Mouse (Mus musculus): ENCODE results near the gene Nup93. TPM values are rescaled to one million over a fixed set of nuclear protein-coding genes. Genes with fewer than 3 reads are reported as not detected.

The Nup93 gene
- total and polyA plus RNA-seq, 3 experiments, result 6.0 to 42.5 (median 39.9) TPM

DNA sequence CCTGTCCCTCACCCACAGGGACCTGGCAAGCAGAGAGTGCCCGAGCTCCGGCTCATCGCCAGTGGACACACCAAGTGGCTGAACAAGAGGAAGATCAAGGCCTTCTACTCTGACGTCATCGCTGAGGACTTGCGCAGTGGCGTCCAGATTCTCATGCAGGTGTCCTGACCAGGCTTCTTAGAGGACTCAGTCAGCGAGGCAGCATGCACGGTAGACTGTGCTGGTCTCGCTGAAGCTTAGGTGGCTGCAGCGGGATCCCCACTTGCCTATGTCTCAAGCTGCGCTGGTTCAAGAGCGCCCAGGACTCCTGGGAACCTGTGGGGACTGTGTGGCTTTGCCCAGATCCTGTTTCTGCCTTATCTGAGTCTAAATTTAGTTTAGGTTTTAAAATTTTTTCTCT lies 131.9 kb downstream of the Nup93 start:
- Histone ChIP-seq H3K4me3 (ENCODE audit: low read depth, low read length) (no peak overlapping the region), H3K36me3 (replicated peaks) (no peaks in the 10 kb centered on the region), H3K27me3 (ENCODE audit: insufficient read depth, low read length) (peaks cover 30% of the 10 kb centered on the region; the same call in 1 of the 2 replicates), H3K9me3 (replicated peaks) (no peaks in the 10 kb centered on the region), H3K4me1 (ENCODE audit: insufficient read depth, low read depth, low read length) (0 out of 2 replicates have a peak, but pooled peaks cover 2% of the 10 kb centered on the region)
- ATAC-seq (ENCODE audit: extremely low read depth, insufficient number of reproducible peaks, low FRiP score, poor library complexity, severe bottlenecking) (no peak), DNase-seq (ENCODE audit: low spot score) (no peak)
- TF ChIP-seq POLR2AphosphoS5 (IDR thresholded peaks at IDR 0.05; ENCODE audit: insufficient replicate concordance, low read depth, low read length) (no peak), CTCF (IDR thresholded peaks at IDR 0.05; ENCODE audit: low read depth, low read length) (no peak), GATA1 (IDR thresholded peaks at IDR 0.05; ENCODE audit: borderline replicate concordance, low read length) (no peak), GATA2 (IDR thresholded peaks at IDR 0.05; ENCODE audit: borderline replicate concordance, low read depth, low read length) (no peak), TAL1 (conservative IDR thresholded peaks at IDR 0.05; ENCODE audit: low read depth, low read length) (no peak)

DNA sequence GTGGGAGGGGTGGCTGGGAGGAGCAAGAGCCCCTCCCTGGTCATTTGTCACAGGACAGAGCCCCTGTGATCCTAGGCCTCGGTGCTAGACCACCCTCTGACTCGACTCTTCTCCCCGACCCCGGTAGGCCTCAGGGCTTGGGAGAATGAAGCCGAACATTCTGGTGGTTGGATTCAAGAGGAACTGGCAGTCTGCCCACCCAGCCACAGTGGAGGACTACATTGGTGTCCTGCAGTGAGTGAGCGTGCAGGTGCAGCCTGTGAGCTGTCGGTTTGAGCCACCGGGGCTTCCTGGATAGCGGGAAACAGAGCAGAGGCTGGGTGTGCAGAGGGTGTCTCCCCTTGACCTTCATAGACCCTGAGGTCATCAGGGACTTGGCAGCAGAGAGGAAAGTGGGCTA lies 134.1 kb downstream of the Nup93 start:
- H3K36me3 ChIP-seq (replicated peaks), result no peaks in the 10 kb centered on the region
- 0 out of 2 replicates have a peak, but pooled peaks cover 2% of the 10 kb centered on the region for H3K4me1 ChIP-seq (ENCODE audit: insufficient read depth, low read depth, low read length)
- H3K9me3 ChIP-seq (replicated peaks), result no peaks in the 10 kb centered on the region
- H3K27me3 ChIP-seq (ENCODE audit: insufficient read depth, low read length), result peaks cover 22% of the 10 kb centered on the region; the same call in 1 of the 2 replicates
- DNase-seq (ENCODE audit: low spot score) (no peak), ATAC-seq (ENCODE audit: extremely low read depth, insufficient number of reproducible peaks, low FRiP score, poor library complexity, severe bottlenecking) (no peak)
- no peak overlapping the region for H3K4me3 ChIP-seq (ENCODE audit: low read depth, low read length)
- TF ChIP-seq GATA2 (IDR thresholded peaks at IDR 0.05; ENCODE audit: borderline replicate concordance, low read depth, low read length), result no peak

DNA sequence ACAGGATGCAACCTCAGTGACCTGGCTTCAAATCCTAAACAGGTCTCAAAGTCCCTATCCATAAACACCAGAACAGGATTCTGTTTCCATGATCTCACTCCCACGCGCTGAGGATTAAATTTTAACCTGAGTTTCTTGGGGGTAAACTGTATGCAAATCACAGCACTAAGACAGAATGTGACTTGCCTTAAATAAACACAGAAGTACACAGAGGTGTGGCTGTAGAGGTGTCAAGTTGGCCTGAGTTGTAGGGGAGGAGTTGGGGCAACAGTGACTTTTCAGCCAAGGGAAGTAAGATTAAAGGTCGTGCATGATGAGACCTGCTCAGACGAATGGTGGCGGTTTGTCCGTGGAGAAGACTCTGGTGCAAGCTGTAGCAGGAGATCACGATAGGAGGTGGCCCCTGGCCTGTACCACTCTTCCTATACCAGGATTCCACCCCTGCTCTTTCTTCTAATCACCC lies 139.7 kb downstream of the Nup93 start:
- Histone ChIP-seq H3K9me3 (replicated peaks) (no peaks in the 10 kb centered on the region), H3K4me3 (ENCODE audit: low read depth, low read length) (no peak overlapping the region), H3K36me3 (replicated peaks) (no peaks in the 10 kb centered on the region), H3K4me1 (ENCODE audit: insufficient read depth, low read depth, low read length) (no peaks in the 10 kb centered on the region), H3K27me3 (ENCODE audit: insufficient read depth, low read length) (peaks cover 31% of the 10 kb centered on the region)
- DNase-seq (ENCODE audit: low spot score) (no peak), ATAC-seq (ENCODE audit: extremely low read depth, insufficient number of reproducible peaks, low FRiP score, poor library complexity, severe bottlenecking) (no peak)
- TF ChIP-seq GATA1 (IDR thresholded peaks at IDR 0.05; ENCODE audit: borderline replicate concordance, low read length) (no peak), CTCF (IDR thresholded peaks at IDR 0.05; ENCODE audit: low read depth, low read length) (no peak), POLR2AphosphoS5 (IDR thresholded peaks at IDR 0.05; ENCODE audit: insufficient replicate concordance, low read depth, low read length) (no peak), GATA2 (IDR thresholded peaks at IDR 0.05; ENCODE audit: borderline replicate concordance, low read depth, low read length) (no peak), TAL1 (conservative IDR thresholded peaks at IDR 0.05; ENCODE audit: low read depth, low read length) (no peak)

DNA sequence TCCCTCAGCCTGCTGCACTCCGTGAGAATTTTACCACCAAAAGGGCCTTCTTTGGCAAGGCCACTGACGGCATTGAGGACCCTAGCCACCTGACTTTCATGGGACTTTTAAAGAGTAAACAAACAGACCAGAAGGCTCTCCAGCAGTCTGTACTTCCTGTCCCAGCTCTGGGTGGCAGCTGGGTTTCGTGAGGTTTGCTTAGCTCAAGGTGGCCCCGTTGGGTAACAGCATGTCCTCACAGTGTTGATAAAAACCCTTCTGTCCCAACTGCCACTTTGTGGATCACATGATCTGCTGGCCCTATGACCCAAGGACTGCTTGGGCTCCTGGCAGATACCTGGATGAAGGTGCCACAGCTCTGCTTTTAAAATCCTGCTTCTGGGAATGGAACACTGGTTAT lies 140.2 kb downstream of the Nup93 start:
- no peak for DNase-seq (ENCODE audit: low spot score)

GRCm38 (mm10) chr8:94357220-94357619 lies 142.9 kb downstream of the Nup93 start:
- Histone ChIP-seq H3K4me1 (ENCODE audit: insufficient read depth, low read depth, low read length) (no peaks in the 10 kb centered on the region), H3K36me3 (replicated peaks) (no peaks in the 10 kb centered on the region), H3K27me3 (ENCODE audit: insufficient read depth, low read length) (peaks cover 36% of the 10 kb centered on the region), H3K9me3 (replicated peaks) (no peaks in the 10 kb centered on the region), H3K4me3 (ENCODE audit: low read depth, low read length) (no peak overlapping the region)
- no peak for DNase-seq (ENCODE audit: low spot score)
- TF ChIP-seq POLR2AphosphoS5 (IDR thresholded peaks at IDR 0.05; ENCODE audit: insufficient replicate concordance, low read depth, low read length), result no peak
- TF ChIP-seq GATA1 (IDR thresholded peaks at IDR 0.05; ENCODE audit: borderline replicate concordance, low read length), result no peak
- no peak for TF ChIP-seq CTCF (IDR thresholded peaks at IDR 0.05; ENCODE audit: low read depth, low read length)
- TF ChIP-seq TAL1 (conservative IDR thresholded peaks at IDR 0.05; ENCODE audit: low read depth, low read length), result no peak
- no peak for TF ChIP-seq GATA2 (IDR thresholded peaks at IDR 0.05; ENCODE audit: borderline replicate concordance, low read depth, low read length)
- ATAC-seq (ENCODE audit: extremely low read depth, insufficient number of reproducible peaks, low FRiP score, poor library complexity, severe bottlenecking), result no peak

More for the DNA sequence above, 140.2 kb downstream of the Nup93 start:
- ATAC-seq (ENCODE audit: extremely low read depth, insufficient number of reproducible peaks, low FRiP score, poor library complexity, severe bottlenecking), result no peak
- TF ChIP-seq POLR2AphosphoS5 (IDR thresholded peaks at IDR 0.05; ENCODE audit: insufficient replicate concordance, low read depth, low read length) (no peak), CTCF (IDR thresholded peaks at IDR 0.05; ENCODE audit: low read depth, low read length) (no peak), GATA1 (IDR thresholded peaks at IDR 0.05; ENCODE audit: borderline replicate concordance, low read length) (no peak), TAL1 (conservative IDR thresholded peaks at IDR 0.05; ENCODE audit: low read depth, low read length) (no peak), GATA2 (IDR thresholded peaks at IDR 0.05; ENCODE audit: borderline replicate concordance, low read depth, low read length) (no peak)
- Histone ChIP-seq H3K9me3 (replicated peaks) (no peaks in the 10 kb centered on the region), H3K4me1 (ENCODE audit: insufficient read depth, low read depth, low read length) (no peaks in the 10 kb centered on the region), H3K4me3 (ENCODE audit: low read depth, low read length) (no peak overlapping the region), H3K27me3 (ENCODE audit: insufficient read depth, low read length) (peaks cover 32% of the 10 kb centered on the region), H3K36me3 (replicated peaks) (no peaks in the 10 kb centered on the region)

GRCm38 (mm10) chr8:94358541-94358940 lies 144.2 kb downstream of the Nup93 start:
- H3K36me3 ChIP-seq (replicated peaks), result no peaks in the 10 kb centered on the region
- no peaks in the 10 kb centered on the region for H3K4me1 ChIP-seq (ENCODE audit: insufficient read depth, low read depth, low read length)
- H3K4me3 ChIP-seq (ENCODE audit: low read depth, low read length), result no peak overlapping the region
- DNase-seq (ENCODE audit: low spot score) (no peak), ATAC-seq (ENCODE audit: extremely low read depth, insufficient number of reproducible peaks, low FRiP score, poor library complexity, severe bottlenecking) (no peak)
- H3K9me3 ChIP-seq (replicated peaks), result no peaks in the 10 kb centered on the region
- TF ChIP-seq CTCF (IDR thresholded peaks at IDR 0.05; ENCODE audit: low read depth, low read length), result no peak
- TF ChIP-seq TAL1 (conservative IDR thresholded peaks at IDR 0.05; ENCODE audit: low read depth, low read length), result no peak
- no peak for TF ChIP-seq POLR2AphosphoS5 (IDR thresholded peaks at IDR 0.05; ENCODE audit: insufficient replicate concordance, low read depth, low read length)
- no peak for TF ChIP-seq GATA2 (IDR thresholded peaks at IDR 0.05; ENCODE audit: borderline replicate concordance, low read depth, low read length)
- no peak for TF ChIP-seq GATA1 (IDR thresholded peaks at IDR 0.05; ENCODE audit: borderline replicate concordance, low read length)
- H3K27me3 ChIP-seq (ENCODE audit: insufficient read depth, low read length), result peaks cover 36% of the 10 kb centered on the region

All from G1E (cell line).